Mouse (Mus musculus) ES-Bruce4 (cell line): ENCODE results near the gene Ip6k1. TPM values are rescaled to one million over a fixed set of nuclear protein-coding genes. Genes with fewer than 3 reads are reported as not detected.

Experiments
- H3K27ac ChIP-seq: 2 replicates; pipeline ENCODE4 v1.5.1; 2012; ENCODE audit warnings: low read length, inconsistent platforms; ENCODE audit not compliant: insufficient read depth
- H3K27me3 ChIP-seq: 2 replicates; pipeline ENCODE4 v1.6.1; 2012; ENCODE audit warnings: mild to moderate bottlenecking, low read length, inconsistent platforms; ENCODE audit not compliant: control insufficient read depth, poor library complexity, insufficient read depth, severe bottlenecking
- H3K36me3 ChIP-seq: 2 replicates; pipeline ENCODE4 v1.6.1; 2012; ENCODE audit warnings: inconsistent platforms, mild to moderate bottlenecking, low read length, moderate library complexity; ENCODE audit not compliant: control insufficient read depth, poor library complexity, insufficient read depth, severe bottlenecking
- H3K4me1 ChIP-seq: one replicate; pipeline ENCODE4 v1.8.1; 2011; ENCODE audit warnings: low read length; ENCODE audit not compliant: control insufficient read depth, insufficient read depth
- H3K4me3 ChIP-seq: 2 replicates; pipeline ENCODE4 v1.5.1; 2011; ENCODE audit warnings: low read depth, mild to moderate bottlenecking, low read length
- H3K9ac ChIP-seq: 2 replicates; pipeline ENCODE4 v1.6.1; 2012; ENCODE audit warnings: low read depth, mild to moderate bottlenecking, inconsistent platforms; ENCODE audit not compliant: poor library complexity, severe bottlenecking
- H3K9me3 ChIP-seq: replicated peaks from 2 replicates; pipeline ENCODE4 v1.6.1; 2012; ENCODE audit warnings: mild to moderate bottlenecking, low read length, inconsistent platforms; ENCODE audit not compliant: control insufficient read depth, poor library complexity, insufficient read depth, severe bottlenecking
- CTCF ChIP-seq: IDR thresholded peaks from one replicate; pipeline ENCODE4 v1.8.1; 2011; ENCODE audit warnings: low read depth, low read length
- EP300 ChIP-seq: IDR thresholded peaks from 2 replicates; pipeline ENCODE4 v1.6.1; 2011; ENCODE audit warnings: low read depth, low read length; ENCODE audit not compliant: insufficient read depth
- POLR2A ChIP-seq: IDR thresholded peaks from one replicate; pipeline ENCODE4 v1.8.1; 2011; ENCODE audit warnings: low read length; ENCODE audit not compliant: insufficient read depth
- polyA plus RNA-seq: library from polyadenylated mRNA; stranded (reverse); fragments of >200 nt; gene quantifications from 2 replicates; pipeline ENCODE4 v1.2.4, GENCODE M21; 2011; ENCODE audit warnings: low read depth; ENCODE audit not compliant: missing spikeins, insufficient read depth, insufficient read length

Gene Ip6k1
- polyA plus RNA-seq, 1 experiment = 46.9 TPM

DNA sequence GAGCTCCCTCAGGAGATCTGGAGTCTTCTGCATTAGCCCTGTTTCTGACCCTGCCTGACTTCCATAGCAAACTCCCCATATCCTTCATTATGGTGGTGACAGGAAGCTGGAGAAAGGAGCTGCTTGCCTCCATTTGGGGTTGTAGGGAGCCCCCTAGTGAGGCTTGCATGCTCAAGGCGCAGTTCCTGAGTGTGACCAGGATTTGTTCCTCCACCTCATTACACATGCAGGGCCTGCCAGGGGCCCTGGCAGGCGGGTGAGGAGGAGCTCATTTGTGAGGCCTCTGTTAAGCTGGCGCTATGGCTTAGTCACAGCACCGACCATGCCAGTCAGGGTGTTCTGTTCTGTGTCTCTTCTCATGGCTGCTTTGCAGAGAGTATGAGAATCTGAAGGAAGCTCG, 40.4 kb upstream of the Ip6k1 start:
- TF ChIP-seq CTCF (peak; percentile 52), EP300 (no peak), POLR2A (no peak)
- no peaks in the 10 kb centered on the region for H3K9me3 ChIP-seq
- H3K36me3 ChIP-seq = no peaks in the 10 kb centered on the region
- peaks cover 5% of the 10 kb centered on the region for H3K4me1 ChIP-seq
- no peak overlapping the region for H3K9ac ChIP-seq
- H3K4me3 ChIP-seq = no peak overlapping the region
- no peaks in the 10 kb centered on the region for H3K27me3 ChIP-seq
- H3K27ac ChIP-seq = peak overlapping the region; percentile 14; the same call in 1 of the 2 replicates

DNA sequence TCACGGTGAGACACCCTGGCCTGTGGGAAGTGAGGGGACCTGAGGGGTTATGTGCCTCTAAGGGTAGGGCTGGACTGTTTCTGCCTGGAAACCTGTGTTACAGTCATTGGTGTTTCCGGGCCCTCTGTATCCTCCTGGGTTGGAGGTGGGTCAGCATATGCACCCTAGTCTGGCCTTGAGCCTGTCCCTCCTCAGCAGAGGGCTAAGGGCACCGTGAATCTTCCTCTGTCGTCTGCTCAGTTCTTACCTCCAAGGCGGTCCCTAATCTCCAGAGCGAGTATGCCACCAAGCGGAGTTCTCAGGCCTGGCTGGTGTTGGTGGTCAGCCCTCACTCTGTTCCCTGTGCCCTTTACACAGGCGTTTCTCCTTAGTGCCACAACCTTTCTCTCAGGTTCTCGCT, 39.4 kb upstream of the Ip6k1 start:
- Histone ChIP-seq H3K36me3 (no peaks in the 10 kb centered on the region), H3K4me3 (no peak overlapping the region), H3K27ac (no peak overlapping the region), H3K27me3 (no peaks in the 10 kb centered on the region), H3K4me1 (peaks cover 5% of the 10 kb centered on the region), H3K9ac (no peak overlapping the region), H3K9me3 (no peaks in the 10 kb centered on the region)
- TF ChIP-seq POLR2A (no peak), CTCF (no peak), EP300 (no peak)

DNA sequence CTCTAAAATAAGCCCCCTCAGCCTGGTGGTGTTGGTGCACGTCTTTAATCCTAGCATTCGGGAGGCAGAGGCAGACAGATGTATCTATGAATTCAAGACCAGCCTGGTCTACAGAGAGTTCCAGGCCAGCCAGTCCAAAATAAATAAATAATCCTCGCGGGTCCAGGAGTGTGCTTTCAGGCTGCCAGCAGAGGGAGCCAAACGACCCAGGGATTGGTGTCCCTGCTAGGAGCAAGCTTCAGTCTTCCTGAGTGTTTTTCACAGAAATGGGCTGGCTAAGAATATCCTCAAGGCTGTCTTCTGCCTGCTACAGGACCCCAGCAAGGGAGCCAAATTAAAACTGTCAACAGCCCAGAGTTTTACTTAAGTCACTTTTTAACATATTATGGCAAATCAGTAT, 38.6 kb upstream of the Ip6k1 start:
- H3K4me3 ChIP-seq = no peak overlapping the region
- H3K36me3 ChIP-seq = no peaks in the 10 kb centered on the region
- H3K27ac ChIP-seq = no peak overlapping the region

DNA sequence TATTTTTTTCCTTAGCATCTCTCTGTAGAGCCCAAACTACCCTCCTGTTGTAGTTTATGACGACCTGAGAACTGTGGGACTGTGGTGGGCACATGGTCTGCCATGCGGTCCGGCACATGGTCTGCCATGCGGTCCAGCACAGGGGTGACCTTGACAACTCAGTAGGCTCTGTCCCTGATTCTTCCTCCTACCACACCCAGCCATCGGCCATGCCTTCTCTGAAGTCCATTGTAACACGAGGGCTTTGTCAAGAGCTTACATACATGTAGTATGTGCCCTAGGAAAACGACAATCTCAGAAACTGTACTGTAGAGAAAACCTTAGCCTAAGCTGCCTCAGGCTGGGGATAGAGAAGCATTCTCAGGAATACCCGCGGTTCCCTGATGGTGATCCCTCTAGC, 37.6 kb upstream of the Ip6k1 start:
- no peak overlapping the region for H3K27ac ChIP-seq
- H3K27me3 ChIP-seq = no peaks in the 10 kb centered on the region
- peaks cover 5% of the 10 kb centered on the region for H3K4me1 ChIP-seq
- TF ChIP-seq EP300 (no peak), POLR2A (no peak), CTCF (no peak)
- H3K36me3 ChIP-seq = no peaks in the 10 kb centered on the region
- no peak overlapping the region for H3K9ac ChIP-seq
- no peaks in the 10 kb centered on the region for H3K9me3 ChIP-seq
- H3K4me3 ChIP-seq = no peak overlapping the region

More for the DNA sequence above, 38.6 kb upstream of the Ip6k1 start:
- peaks cover 5% of the 10 kb centered on the region for H3K4me1 ChIP-seq
- H3K9me3 ChIP-seq = no peaks in the 10 kb centered on the region
- TF ChIP-seq POLR2A (no peak), CTCF (peak; percentile 95)
- H3K9ac ChIP-seq = no peak overlapping the region
- no peaks in the 10 kb centered on the region for H3K27me3 ChIP-seq

DNA sequence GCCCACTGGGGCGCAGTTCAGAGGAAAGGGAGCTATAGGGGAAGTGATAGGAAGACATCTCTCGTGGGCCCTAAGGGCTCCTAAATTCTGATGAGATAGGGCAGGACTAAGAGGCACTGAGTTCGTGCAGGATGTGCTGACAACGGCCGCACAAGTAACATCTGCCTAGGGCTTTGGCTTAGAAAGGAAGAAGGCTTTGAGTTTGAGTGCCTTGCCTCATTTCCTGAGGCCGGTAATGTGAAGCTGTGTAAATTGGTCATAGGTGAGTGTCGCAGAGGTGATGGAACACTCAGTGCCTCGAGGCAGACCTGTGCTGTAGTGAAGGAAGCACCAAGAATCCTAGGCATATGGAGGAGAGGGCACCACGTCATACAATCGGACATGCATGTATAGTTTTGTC, 35.6 kb upstream of the Ip6k1 start:
- peaks cover 5% of the 10 kb centered on the region for H3K4me1 ChIP-seq

DNA sequence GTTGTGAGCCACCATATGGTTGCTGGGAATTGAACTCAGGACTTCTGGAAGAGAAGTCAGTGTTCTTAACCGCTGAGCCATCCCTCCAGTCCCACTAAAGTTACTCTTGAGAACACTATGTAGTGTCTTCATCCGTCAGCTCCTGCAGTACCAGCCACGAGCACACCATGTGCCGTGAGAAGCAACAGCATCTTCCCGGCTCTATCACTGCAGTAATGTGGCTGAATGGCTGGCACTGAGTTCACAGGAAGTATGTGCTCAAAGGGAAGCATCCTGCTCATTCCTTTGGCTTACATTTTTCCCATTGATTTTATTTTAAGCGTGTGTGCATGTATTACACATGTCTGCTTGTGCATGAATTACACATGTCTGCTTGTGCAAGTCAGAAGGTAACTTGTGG, 34.9 kb upstream of the Ip6k1 start:
- no peaks in the 10 kb centered on the region for H3K36me3 ChIP-seq
- no peak overlapping the region for H3K4me3 ChIP-seq
- H3K27me3 ChIP-seq = no peaks in the 10 kb centered on the region
- no peaks in the 10 kb centered on the region for H3K9me3 ChIP-seq
- peaks cover under 1% of the 10 kb centered on the region for H3K4me1 ChIP-seq
- H3K27ac ChIP-seq = no peak overlapping the region
- no peak overlapping the region for H3K9ac ChIP-seq
- TF ChIP-seq CTCF (no peak), EP300 (no peak), POLR2A (no peak)

More for the DNA sequence above, 35.6 kb upstream of the Ip6k1 start:
- Histone ChIP-seq H3K4me3 (no peak overlapping the region), H3K36me3 (no peaks in the 10 kb centered on the region), H3K27ac (no peak overlapping the region), H3K9ac (no peak overlapping the region), H3K27me3 (no peaks in the 10 kb centered on the region), H3K9me3 (no peaks in the 10 kb centered on the region)
- TF ChIP-seq CTCF (no peak), POLR2A (no peak), EP300 (no peak)

DNA sequence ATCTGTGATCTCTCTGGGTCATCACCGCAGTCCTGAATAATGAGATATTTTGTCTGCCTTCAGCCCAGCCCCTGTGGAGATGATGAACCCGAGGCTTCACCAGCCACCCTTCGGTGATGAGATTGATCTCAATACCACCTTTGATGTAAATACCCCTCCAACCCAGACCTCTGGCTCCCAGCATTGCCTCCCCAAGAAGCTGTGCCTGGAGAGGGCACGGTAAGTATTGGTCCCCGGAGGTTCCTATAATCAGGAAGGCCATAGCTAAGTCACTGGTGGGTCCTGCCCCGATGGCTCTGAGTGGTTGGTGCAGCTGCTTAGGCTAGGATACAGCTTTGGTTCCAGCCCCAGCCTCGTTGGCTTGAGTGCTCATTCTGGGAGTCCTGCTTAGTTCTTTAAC, 33.8 kb upstream of the Ip6k1 start:
- TF ChIP-seq POLR2A (no peak), EP300 (no peak), CTCF (no peak)
- H3K4me3 ChIP-seq = no peak overlapping the region
- H3K27me3 ChIP-seq = no peaks in the 10 kb centered on the region
- H3K9me3 ChIP-seq = no peaks in the 10 kb centered on the region
- no peaks in the 10 kb centered on the region for H3K4me1 ChIP-seq
- no peaks in the 10 kb centered on the region for H3K36me3 ChIP-seq
- H3K27ac ChIP-seq = no peak overlapping the region
- H3K9ac ChIP-seq = no peak overlapping the region
